Comparison of ENCODE assay signal across 8 mouse cellular contexts in genomic region chr6:134829786-134830700, GRCm38 (mm10). TPM values are rescaled to one million over a fixed set of nuclear protein-coding genes. Genes with fewer than 3 reads are reported as not detected.
DNase-seq lines count a peak whose midpoint lies in the region; ATAC-seq and TF ChIP-seq lines count a peak whose summit lies in the region.

Crebl2 (plus strand) TSS chr6:134830154.

- no peaks in the 10 kb centered on the region for H3K9me3 ChIP-seq in hindbrain, embryonic 13.5 days

- WGBS in hindbrain, embryonic 13.5 days, result under 1% methylated on average over 58 of the region's 58 CpGs

- no peaks in the 10 kb centered on the region for H3K36me3 ChIP-seq in hindbrain, embryonic 13.5 days

- POLR2A ChIA-PET in Patski (lab: Charles Lee), result interaction anchor here (0.7 to 0.9 kb wide), 2 partner anchors 40 to 304 kb away, joined by 3 read pairs; no protein-coding TSS in a partner anchor

- H3K27me3 ChIP-seq in Patski, result no peaks in the 10 kb centered on the region
- no peaks in the 10 kb centered on the region for H3K27me3 ChIP-seq in hindbrain, embryonic 13.5 days

- H3K4me2 ChIP-seq in hindbrain, embryonic 13.5 days, result peak within 1 kb of the TSS; percentile 83

- peak; percentile 93 for DNase-seq in Patski (ENCODE audit: low read depth, low spot score)
- DNase-seq in cerebellum, postnatal 14 days, result peak; percentile 100
- DNase-seq in frontal cortex, postnatal 14 days (ENCODE audit: low spot score in 2 of 2), result peak; percentile 98 to 99
- peak; percentile 100 for DNase-seq in layer of hippocampus, postnatal 25 days (ENCODE audit: extremely low spot score in 1 of 2, low spot score in 1 of 2)
- DNase-seq in lung, postnatal 25 days (ENCODE audit: low spot score), result peak; percentile 99
- DNase-seq in retina, embryonic 14.5 days (ENCODE audit: low spot score), result peak; percentile 100
- peak; percentile 98 for DNase-seq in thymus, postnatal 4 days

- peak within 1 kb of the TSS; percentile 83 for H3K9ac ChIP-seq in hindbrain, embryonic 13.5 days

- CTCF ChIA-PET in Patski (lab: Charles Lee), result interaction anchor here (2.7 kb wide), 1 partner anchor 36 kb away, joined by 8 read pairs; no protein-coding TSS in a partner anchor

- peak; percentile 88 for ATAC-seq in Patski
- ATAC-seq in hindbrain, embryonic 13.5 days (ENCODE audit: low FRiP score), result peak; percentile 97

- TF ChIP-seq CTCF in Patski (IDR thresholded peaks at IDR 0.05), result no peak

- in situ Hi-C loops in Patski (cut with MboI; ENCODE audit: low pct_unique_long_range_greater_than_20kb), result loop anchor here (5.0 kb wide), 2 partner anchors 38 to 168 kb away; partner anchors contain the start of gene Dusp16

- H3K4me3 ChIP-seq in hindbrain, embryonic 13.5 days, result peak within 1 kb of the TSS; percentile 69

- peak within 1 kb of the TSS; percentile 93 for H3K27ac ChIP-seq in hindbrain, embryonic 13.5 days

- H3K4me1 ChIP-seq in hindbrain, embryonic 13.5 days (replicated peaks), result peaks cover 11% of the 10 kb centered on the region

RNA-seq across cellular contexts. Expression of gene Crebl2, which starts in this region (rescaled TPM):
- 19.6 TPM for polyA plus RNA-seq in Patski (2021)
- 3.8 and 4.8 TPM in 2 replicates for polyA plus RNA-seq in hindbrain, embryonic 13.5 days (2015; fragmentation: Nextera tagmentation; extraction: Ambion mirVana)
- 10 to 100 TPM; 26.6 to 33.1 TPM for total RNA-seq in layer of hippocampus, postnatal 25 days (2021)

Comparison
In these comparisons a context has a peak if more than half of its experiments do, and no peak if none do; other contexts are left out.
1. Peak in every context shown above with its lines: DNase-seq, ATAC-seq, H3K4me3 ChIP-seq and H3K27ac ChIP-seq.